Comparison of ENCODE assay signal across 27 mouse cellular contexts in the genomic region with DNA sequence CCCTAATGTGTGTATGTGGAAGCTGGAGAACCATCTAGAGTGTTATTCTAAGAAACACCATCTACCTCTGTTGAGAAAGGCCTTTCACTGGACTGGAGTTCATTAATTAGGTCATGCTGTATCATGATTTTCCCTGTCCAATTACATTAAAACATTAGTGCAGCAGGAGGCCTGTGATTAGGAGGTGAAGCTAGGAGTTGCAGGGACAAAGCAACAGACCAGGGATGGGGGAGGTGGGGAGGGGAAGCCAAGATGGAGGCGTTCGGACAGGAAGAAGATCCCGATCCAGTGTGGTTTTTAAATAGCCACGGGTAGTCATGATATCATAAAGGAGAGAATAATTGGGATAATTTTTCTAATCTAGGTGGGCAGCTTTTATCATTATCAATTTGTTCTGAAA. TPM values are rescaled to one million over a fixed set of nuclear protein-coding genes. Genes with fewer than 3 reads are reported as not detected.
"Had no signal": no experiment of that assay in that cellular context is flagged by ENCODE, and none has a peak within 500 bp of the region (broad histone marks: within the 10 kb centered on the region; RNA-seq: fewer than 3 reads in every experiment).

No protein-coding gene starts in this region.

- H3K9me3 ChIP-seq: midbrain, embryonic 10.5 days; midbrain, embryonic 12.5 days; neural tube, embryonic 13.5 days; neural tube, embryonic 15.5 days had no signal

- H3K4me2 ChIP-seq: lung, embryonic 14.5 days; midbrain, embryonic 12.5 days; neural tube, embryonic 13.5 days; neural tube, embryonic 15.5 days had no signal

- H3K9ac ChIP-seq: lung, embryonic 14.5 days; midbrain, embryonic 12.5 days; neural tube, embryonic 13.5 days; neural tube, embryonic 15.5 days had no signal

- H3K36me3 ChIP-seq: midbrain, embryonic 10.5 days; midbrain, embryonic 12.5 days; neural tube, embryonic 13.5 days; neural tube, embryonic 15.5 days had no signal

- H3K4me3 ChIP-seq: midbrain, embryonic 10.5 days; midbrain, embryonic 12.5 days; myocyte; neural tube, embryonic 13.5 days; neural tube, embryonic 15.5 days had no signal

- ATAC-seq: midbrain, embryonic 16.5 days had no signal

- H3K4me1 ChIP-seq: midbrain, embryonic 10.5 days; midbrain, embryonic 12.5 days; neural tube, embryonic 13.5 days; neural tube, embryonic 15.5 days had no signal

- H3K27ac ChIP-seq: midbrain, embryonic 10.5 days; midbrain, embryonic 12.5 days; neural tube, embryonic 13.5 days; neural tube, embryonic 15.5 days had no signal

- H3K27me3 ChIP-seq: midbrain, embryonic 12.5 days; neural tube, embryonic 13.5 days; neural tube, embryonic 15.5 days had no signal

- DNase-seq: lung, adult 18-20 months; lung, embryonic 14.5 days; lung, postnatal 10 days; lung, postnatal 4 days; midbrain, embryonic 14.5 days; right cerebral cortex, adult 18-20 months; right cerebral cortex, postnatal 25 days; right cerebral cortex, postnatal 4 days; spleen, adult 18-20 months; thymus, adult 18-20 months; thymus, postnatal 14 days; thymus, postnatal 36 days had no signal

RNA-seq across cellular contexts. Expression of gene 4930455H04Rik, which starts 51.1 kb away (rescaled TPM):
- total RNA-seq: megakaryocyte, adult 5-6 weeks; megakaryocyte-erythroid progenitor cell, adult 5-6 weeks had no signal
- polyA plus RNA-seq: liver, embryonic 16.5 days; lung, embryonic 14.5 days; lung, embryonic 16.5 days; midbrain, embryonic 10.5 days; midbrain, embryonic 12.5 days; midbrain, embryonic 14.5 days; midbrain, embryonic 16.5 days; myocyte; neural tube, embryonic 11.5 days; neural tube, embryonic 13.5 days; neural tube, embryonic 15.5 days; small intestine, adult 2 months; stomach, embryonic 14.5 days; stomach, embryonic 16.5 days; thymus, postnatal 0 days had no signal

RNA-seq across cellular contexts. Expression of gene Palmd, which starts 51.8 kb away (rescaled TPM):
- total RNA-seq: megakaryocyte, adult 5-6 weeks; megakaryocyte-erythroid progenitor cell, adult 5-6 weeks had no signal
